Mouse (Mus musculus) CD4-positive, CD25-positive, alpha-beta regulatory T cell, adult 2 months (primary cell): ENCODE results near the gene Plce1.

Source experiments
- DNase-seq: peaks from one replicate; pipeline ENCODE4 v3.0.0-alpha.2; 2012; ENCODE audit warnings: low read depth, low spot score

Gene Plce1

DNA sequence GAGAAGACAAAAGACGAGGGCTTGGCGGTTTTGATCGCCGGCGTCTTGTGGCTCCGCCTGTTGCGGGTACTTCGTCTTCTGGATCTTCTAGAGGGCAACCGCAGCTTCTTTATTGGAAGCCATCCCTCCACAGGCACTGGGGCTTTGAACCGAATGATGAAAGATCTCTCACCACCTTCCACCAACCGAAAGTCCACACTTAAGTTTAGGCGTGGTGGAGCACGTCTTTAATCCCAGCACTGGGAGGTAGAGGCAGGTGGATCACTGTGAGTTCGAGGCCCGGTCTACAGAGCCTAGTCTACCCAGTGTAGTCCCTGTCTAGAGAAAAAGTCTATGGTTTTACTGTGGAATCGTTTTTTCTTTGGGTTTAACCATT lies 338.5 kb downstream of the Plce1 start:
- DNase-seq, result no peak

DNA sequence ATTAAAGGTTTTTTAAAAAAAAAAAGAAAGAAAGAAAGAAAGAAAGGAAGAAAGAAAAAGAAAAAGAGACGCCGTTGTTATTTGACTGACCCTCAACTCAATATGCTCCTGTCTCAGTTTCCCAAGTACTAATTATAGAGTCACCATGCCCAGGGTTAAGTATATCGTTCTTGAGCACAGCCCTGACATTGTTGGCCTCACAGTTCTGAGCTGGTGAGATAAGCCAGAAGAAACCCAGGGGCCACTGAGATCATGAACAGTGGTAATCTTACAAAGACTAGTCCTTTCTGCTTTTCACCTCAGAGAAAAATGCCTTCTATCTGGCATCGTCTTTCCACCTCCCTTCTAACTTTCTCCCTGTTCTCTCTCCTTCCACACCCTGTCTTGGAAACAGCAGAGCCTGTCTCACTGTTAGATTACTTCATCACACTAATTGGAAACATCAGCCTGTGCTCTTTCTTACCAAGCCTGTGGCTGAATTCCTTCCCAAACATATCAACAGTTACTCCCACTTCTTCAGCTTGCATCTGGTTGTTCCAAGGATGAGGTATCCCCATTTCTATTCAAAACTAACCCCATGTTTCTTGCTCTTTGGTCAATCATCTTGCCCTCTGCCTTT lies 339.4 kb downstream of the Plce1 start:
- no peak for DNase-seq

DNA sequence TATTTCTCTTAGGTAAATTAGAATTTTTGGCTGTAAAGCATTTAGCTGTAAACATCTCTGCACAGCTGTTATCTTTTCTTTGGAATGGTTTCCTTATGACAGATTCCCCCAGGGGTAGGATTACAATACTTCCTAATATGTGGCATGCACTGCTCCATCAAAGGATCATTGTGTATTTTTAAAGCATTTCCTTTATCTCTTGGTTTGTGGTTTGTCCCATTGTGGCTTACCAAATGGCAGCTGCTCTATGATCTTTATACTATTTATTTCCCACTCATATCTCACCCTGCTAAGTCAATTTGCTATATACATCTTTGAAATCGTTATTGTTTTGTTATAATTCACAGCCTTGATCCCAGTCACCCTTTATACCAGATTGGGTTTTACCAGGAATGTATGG lies 352.3 kb downstream of the Plce1 start:
- DNase-seq, result no peak
